Mouse (Mus musculus) lung, embryonic 16.5 days (tissue): ENCODE data around the gene Bin2. TPM values are rescaled to one million over a fixed set of nuclear protein-coding genes. Genes with fewer than 3 reads are reported as not detected.
"Not testable (repeated sequence)": the region's sequence is repeated elsewhere in the genome, so short reads cannot be mapped to it uniquely, and the experiment has no call there.

Source experiments
- ATAC-seq: fragments of 200-750 bp; cut with Nextera tagmentation; 2 replicates; pipeline ENCODE4 v1.8.0; 2017; ENCODE audit warnings: low read depth, mild to moderate bottlenecking, moderate library complexity
- H3K27ac ChIP-seq: fragments of 300-500 bp; sonication (generic); 2 replicates; pipeline ENCODE4 v1.5.1; 2014; ENCODE audit warnings: mild to moderate bottlenecking, control low read depth, low read length
- H3K27me3 ChIP-seq: fragments of 300-500 bp; sonication (generic); 2 replicates; pipeline ENCODE4 v1.6.1; 2014; ENCODE audit warnings: low read depth, low read length, mixed read lengths; ENCODE audit not compliant: control insufficient read depth, insufficient read depth
- H3K36me3 ChIP-seq: fragments of 300-500 bp; sonication (generic); 2 replicates; pipeline ENCODE4 v1.6.1; 2014; ENCODE audit warnings: low read length; ENCODE audit not compliant: control insufficient read depth, insufficient read depth
- H3K4me1 ChIP-seq: fragments of 300-500 bp; sonication (generic); replicated peaks from 2 replicates; pipeline ENCODE4 v1.6.1; 2014; ENCODE audit warnings: low read length, mixed read lengths; ENCODE audit not compliant: control insufficient read depth, insufficient read depth
- H3K4me2 ChIP-seq: fragments of 300-500 bp; sonication (generic); 2 replicates; pipeline ENCODE4 v1.6.1; 2014; ENCODE audit warnings: low read depth, low read length, control low read depth
- H3K4me3 ChIP-seq: fragments of 300-500 bp; sonication (generic); 2 replicates; pipeline ENCODE4 v1.5.1; 2014; ENCODE audit warnings: mild to moderate bottlenecking, low read length, control low read depth
- H3K9ac ChIP-seq: fragments of 300-500 bp; sonication (generic); 2 replicates; pipeline ENCODE4 v1.6.1; 2014; ENCODE audit warnings: low read length, control low read depth
- H3K9me3 ChIP-seq: fragments of 300-500 bp; sonication (generic); 2 replicates; pipeline ENCODE4 v1.6.1; 2016; ENCODE audit warnings: low read length; ENCODE audit not compliant: control insufficient read depth
- WGBS: fragments of 180-500 bp; shearing (Covaris S2); extraction: QIAGEN DNeasy Blood & Tissue Kit; methylation state at CpG from one replicate; pipeline ENCODE4 v1.1.7; 2014; 5-methylcytosine and 5-hydroxymethylcytosine counted together
- polyA plus RNA-seq: library from polyadenylated mRNA; unstranded; fragments of >200 nt; fragmentation: Nextera tagmentation; extraction: Ambion mirVana; gene quantifications from 2 replicates; pipeline ENCODE4 v1.2.1, GENCODE M21; 2015

Gene Bin2
- polyA plus RNA-seq, 1 experiment from 2014 or later: 4.6 TPM

DNA sequence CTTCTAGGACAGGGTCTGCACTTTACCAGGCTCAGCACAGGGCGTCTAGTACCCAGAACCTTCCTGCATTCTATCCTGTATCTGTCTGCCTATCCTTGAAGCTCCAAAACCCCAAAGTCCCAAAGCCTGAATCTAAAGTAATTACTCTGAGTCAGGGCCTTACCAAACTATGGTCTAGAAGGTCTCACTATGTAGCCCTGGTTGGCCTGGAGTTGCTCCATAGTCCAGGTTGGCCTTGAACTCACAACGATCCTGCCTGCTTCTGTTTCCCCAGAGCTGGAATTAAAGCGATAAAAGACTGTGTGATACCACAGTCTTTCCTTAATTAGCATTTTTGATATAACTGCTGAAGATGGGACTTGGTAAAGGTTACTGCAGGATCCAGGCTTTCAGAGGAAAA is 44.9 kb downstream of the Bin2 start:
- H3K4me1 ChIP-seq: peaks cover 10% of the 10 kb centered on the region
- H3K4me3 ChIP-seq: no peak overlapping the region
- ATAC-seq: no peak
- no peaks in the 10 kb centered on the region for H3K9me3 ChIP-seq
- H3K4me2 ChIP-seq: no peak overlapping the region
- H3K27me3 ChIP-seq: no peaks in the 10 kb centered on the region
- H3K9ac ChIP-seq: no peak overlapping the region
- no peak overlapping the region for H3K27ac ChIP-seq
- peaks cover 10% of the 10 kb centered on the region for H3K36me3 ChIP-seq
- WGBS: 85% methylated on average over 3 of the region's 3 CpGs

DNA sequence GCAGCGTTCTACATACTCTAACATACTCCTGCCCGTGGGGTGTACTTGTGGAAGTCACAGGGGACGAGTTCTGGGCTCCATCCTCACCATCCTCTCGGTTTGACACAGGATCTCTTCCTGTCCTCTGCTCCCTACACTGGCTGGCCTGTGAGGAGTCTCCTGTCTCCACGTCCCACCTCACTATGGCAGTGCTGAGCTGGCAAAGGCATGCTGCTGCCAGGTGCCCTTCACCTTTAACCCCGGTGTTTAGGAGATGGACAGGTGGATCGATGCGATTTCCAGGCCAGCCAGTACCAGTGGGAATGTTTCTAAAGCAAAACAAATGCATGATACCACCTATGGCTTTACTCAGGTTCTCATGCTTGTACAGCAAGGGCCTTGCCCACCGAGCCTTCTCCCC is 45.6 kb downstream of the Bin2 start:
- Histone ChIP-seq H3K4me2 (no peak overlapping the region), H3K27me3 (no peaks in the 10 kb centered on the region), H3K27ac (no peak overlapping the region), H3K36me3 (peaks cover 15% of the 10 kb centered on the region), H3K9me3 (no peaks in the 10 kb centered on the region), H3K4me3 (no peak overlapping the region), H3K4me1 (peaks cover 10% of the 10 kb centered on the region), H3K9ac (no peak overlapping the region)
- no peak for ATAC-seq
- 81% methylated on average over 9 of the region's 9 CpGs for WGBS

DNA sequence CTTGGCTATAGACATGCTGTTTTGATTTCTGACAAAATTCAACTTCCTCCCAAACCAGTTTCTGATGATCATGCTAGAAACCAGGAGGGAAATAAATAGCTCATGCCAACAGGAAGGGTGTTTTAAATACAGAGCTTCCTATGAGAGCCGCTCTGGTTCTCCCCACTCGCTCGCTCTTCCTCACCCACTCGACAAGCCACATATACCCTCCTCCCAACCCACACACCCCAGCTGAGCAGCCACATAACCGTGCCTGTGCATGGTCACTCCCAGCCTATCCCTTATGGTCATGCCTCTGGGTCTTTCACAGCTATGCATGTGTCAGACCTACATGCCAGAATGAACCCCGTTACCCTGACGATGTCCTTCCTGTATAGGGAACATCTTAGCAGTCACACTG is 47.2 kb downstream of the Bin2 start:
- ATAC-seq: peak; percentile 68
- WGBS: 68% methylated on average over 7 of the region's 7 CpGs
- peak overlapping the region; percentile 74 for H3K27ac ChIP-seq
- no peak overlapping the region for H3K4me2 ChIP-seq
- no peaks in the 10 kb centered on the region for H3K27me3 ChIP-seq
- no peak overlapping the region for H3K4me3 ChIP-seq
- no peaks in the 10 kb centered on the region for H3K9me3 ChIP-seq
- no peaks in the 10 kb centered on the region for H3K4me1 ChIP-seq
- H3K9ac ChIP-seq: no peak overlapping the region
- H3K36me3 ChIP-seq: peaks cover 21% of the 10 kb centered on the region

DNA sequence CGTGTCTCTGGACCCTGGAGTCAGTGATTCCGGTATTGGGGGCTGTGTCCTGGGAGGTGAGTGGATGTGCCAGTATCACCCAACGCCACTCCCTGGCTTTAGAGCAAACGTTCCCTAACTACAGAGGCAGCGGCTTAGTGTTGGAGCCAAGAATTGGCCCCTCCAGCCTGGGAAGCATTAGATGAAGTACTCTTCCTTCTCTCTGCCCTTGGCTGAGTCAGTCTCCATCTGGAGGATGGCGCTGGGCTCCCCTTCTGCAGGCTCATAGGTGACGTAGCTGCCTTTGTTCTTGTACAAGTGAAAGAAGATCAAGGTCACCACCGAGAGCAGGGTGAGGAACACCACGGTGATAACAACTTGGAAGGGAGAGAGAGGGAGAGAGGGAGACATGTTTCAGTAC is 47.7 kb downstream of the Bin2 start:
- whole genome bisulfite sequencing: 64% methylated on average over 9 of the region's 9 CpGs
- not testable (repeated sequence) for H3K9ac ChIP-seq, ATAC-seq

DNA sequence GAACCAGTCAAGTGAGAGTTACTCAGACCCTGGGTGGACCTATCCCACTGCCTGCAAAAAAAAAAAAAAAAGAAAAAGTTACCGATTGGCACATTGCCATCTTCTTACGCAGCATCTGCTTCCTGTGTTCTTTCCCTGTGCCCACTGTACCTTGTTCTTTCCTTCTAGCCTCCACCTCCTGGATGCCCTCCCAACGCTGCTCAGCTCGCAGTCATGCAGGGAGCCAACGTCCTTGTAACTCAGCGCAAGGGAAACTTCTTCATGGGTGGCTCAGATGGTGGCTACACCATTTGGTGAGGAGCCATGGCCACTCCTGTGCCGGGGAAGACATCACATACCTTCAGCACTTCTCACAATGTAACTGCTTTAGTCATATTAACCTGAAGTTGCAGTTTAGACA is 50.2 kb downstream of the Bin2 start:
- no peaks in the 10 kb centered on the region for H3K27me3 ChIP-seq
- H3K4me2 ChIP-seq: no peak overlapping the region
- H3K4me3 ChIP-seq: no peak overlapping the region
- no peak overlapping the region for H3K9ac ChIP-seq
- no peaks in the 10 kb centered on the region for H3K9me3 ChIP-seq
- H3K27ac ChIP-seq: no peak overlapping the region
- 63% methylated on average over 7 of the region's 7 CpGs for WGBS
- no peak for ATAC-seq
- H3K4me1 ChIP-seq: peaks cover 7% of the 10 kb centered on the region
- peaks cover 21% of the 10 kb centered on the region for H3K36me3 ChIP-seq

More for the DNA sequence above, 47.7 kb downstream of the Bin2 start:
- not testable (repeated sequence) for H3K4me2 ChIP-seq, H3K4me3 ChIP-seq, H3K27me3 ChIP-seq, H3K9me3 ChIP-seq, H3K4me1 ChIP-seq
- peaks cover 21% of the 10 kb centered on the region for H3K36me3 ChIP-seq
- peak overlapping the region; percentile 74 for H3K27ac ChIP-seq

DNA sequence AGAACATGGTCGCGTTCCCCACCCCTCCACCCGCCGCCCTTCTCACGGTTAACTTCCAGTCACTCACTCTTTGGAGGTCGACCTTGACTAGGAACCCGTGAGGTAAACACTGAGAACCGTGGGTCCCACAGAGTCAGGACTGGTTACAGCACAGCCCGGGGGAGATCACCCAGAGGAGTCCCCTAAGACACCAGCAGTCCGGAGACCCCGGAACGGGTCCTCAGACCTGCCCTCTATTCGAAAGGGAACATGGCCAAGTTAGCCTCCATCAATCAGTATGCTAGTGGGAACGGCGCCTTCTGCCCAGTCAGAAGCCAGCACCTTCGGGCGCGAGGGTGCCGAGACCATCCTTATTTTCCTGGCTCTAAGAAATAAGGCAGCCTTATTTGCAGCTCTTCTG is 53.1 kb downstream of the Bin2 start:
- Histone ChIP-seq H3K4me3 (peak overlapping the region; percentile 91), H3K27me3 (no peaks in the 10 kb centered on the region), H3K36me3 (peaks cover 21% of the 10 kb centered on the region), H3K4me1 (peaks cover 13% of the 10 kb centered on the region), H3K9me3 (no peaks in the 10 kb centered on the region), H3K27ac (peak overlapping the region; percentile 99), H3K4me2 (peak overlapping the region; percentile 88), H3K9ac (peak overlapping the region; percentile 96)
- WGBS: under 1% methylated on average over 19 of the region's 19 CpGs
- ATAC-seq: 0 out of 2 replicates have a peak, but pooled peaks have one; percentile 0

DNA sequence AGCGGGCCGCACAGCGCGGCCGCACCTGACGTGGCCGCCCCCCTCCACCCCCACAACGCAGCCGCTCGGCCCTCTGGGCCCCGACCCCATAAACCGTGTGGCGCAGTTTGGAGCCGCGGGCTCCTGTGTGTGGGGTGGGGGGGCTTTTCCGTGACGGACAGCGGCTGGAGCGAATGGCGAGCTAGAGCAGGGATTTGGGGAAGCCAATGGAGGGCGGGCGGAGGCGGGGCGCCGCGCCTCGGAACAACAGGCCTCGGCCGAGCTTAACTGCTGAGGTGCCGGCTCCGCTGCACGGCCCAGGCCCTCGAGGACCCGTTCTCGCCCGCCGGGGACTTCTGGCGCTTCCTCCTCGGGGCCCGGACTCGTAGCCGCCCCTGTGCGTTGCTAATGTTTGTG is 53.5 kb downstream of the Bin2 start:
- H3K4me2 ChIP-seq: peak overlapping the region; percentile 88
- ATAC-seq: peak; percentile 84
- H3K36me3 ChIP-seq: peaks cover 20% of the 10 kb centered on the region
- H3K27ac ChIP-seq: peak overlapping the region; percentile 99
- peaks cover 13% of the 10 kb centered on the region for H3K4me1 ChIP-seq
- H3K4me3 ChIP-seq: peak overlapping the region; percentile 91
- peak overlapping the region; percentile 96 for H3K9ac ChIP-seq
- no peaks in the 10 kb centered on the region for H3K27me3 ChIP-seq
- under 1% methylated on average over 42 of the region's 43 CpGs for WGBS
- H3K9me3 ChIP-seq: no peaks in the 10 kb centered on the region

DNA sequence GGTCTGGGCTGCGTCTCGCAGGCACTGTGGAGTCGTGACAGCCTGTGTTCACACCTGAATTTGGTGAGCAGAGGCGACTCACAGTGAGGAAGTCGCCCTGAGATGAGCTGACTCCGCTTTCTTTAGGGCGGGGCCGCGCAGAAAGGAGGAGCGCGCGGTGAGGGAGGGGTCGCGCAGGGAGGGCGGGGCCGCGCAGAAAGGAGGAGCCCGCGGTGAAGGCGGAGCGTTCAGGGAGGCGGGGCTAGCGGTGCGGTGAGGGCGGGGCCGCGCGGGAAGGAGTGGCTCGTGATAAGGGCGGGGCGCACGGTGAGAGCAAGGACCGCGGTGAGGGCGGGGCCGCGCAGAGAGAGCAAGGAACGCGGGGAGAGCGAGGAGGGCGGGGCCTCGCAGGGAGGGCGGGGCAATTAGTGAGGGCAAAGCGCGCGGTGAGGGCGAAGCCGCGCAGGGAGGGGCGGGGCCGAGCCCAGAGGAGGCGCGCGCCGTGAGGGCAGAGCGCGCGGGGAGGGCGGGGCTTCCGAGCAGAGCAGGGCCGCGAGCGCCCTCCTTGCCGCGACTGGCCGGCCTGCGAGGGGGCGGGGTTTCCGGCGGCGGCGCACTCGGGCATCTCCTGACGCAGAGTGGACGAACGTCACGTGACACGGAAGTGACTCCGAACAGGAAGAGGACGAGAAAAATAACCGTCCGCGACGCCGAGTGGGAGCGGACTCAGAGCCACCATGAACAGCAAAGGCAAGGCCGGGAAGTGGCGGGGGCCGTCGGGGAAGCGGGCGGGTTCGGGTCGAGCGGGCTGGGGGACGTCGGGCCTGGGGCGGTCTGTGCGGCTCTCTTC is 54.1 kb downstream of the Bin2 start, which contains the start of gene Dazap2:
Gene Dazap2, plus strand, starts transcription at position 354 of the 829 bp plus-strand sequence.
- no peaks in the 10 kb centered on the region for H3K9me3 ChIP-seq
- H3K4me3 ChIP-seq: peak within 1 kb of the TSS; percentile 91
- H3K4me1 ChIP-seq: peaks cover 13% of the 10 kb centered on the region
- peak within 1 kb of the TSS; percentile 99 for H3K27ac ChIP-seq
- ATAC-seq: peak; percentile 91
- no peaks in the 10 kb centered on the region for H3K27me3 ChIP-seq
- H3K9ac ChIP-seq: peak within 1 kb of the TSS; percentile 96
- under 1% methylated on average over 77 of the region's 99 CpGs for WGBS
- peak within 1 kb of the TSS; percentile 88 for H3K4me2 ChIP-seq
- peaks cover 16% of the 10 kb centered on the region for H3K36me3 ChIP-seq

DNA sequence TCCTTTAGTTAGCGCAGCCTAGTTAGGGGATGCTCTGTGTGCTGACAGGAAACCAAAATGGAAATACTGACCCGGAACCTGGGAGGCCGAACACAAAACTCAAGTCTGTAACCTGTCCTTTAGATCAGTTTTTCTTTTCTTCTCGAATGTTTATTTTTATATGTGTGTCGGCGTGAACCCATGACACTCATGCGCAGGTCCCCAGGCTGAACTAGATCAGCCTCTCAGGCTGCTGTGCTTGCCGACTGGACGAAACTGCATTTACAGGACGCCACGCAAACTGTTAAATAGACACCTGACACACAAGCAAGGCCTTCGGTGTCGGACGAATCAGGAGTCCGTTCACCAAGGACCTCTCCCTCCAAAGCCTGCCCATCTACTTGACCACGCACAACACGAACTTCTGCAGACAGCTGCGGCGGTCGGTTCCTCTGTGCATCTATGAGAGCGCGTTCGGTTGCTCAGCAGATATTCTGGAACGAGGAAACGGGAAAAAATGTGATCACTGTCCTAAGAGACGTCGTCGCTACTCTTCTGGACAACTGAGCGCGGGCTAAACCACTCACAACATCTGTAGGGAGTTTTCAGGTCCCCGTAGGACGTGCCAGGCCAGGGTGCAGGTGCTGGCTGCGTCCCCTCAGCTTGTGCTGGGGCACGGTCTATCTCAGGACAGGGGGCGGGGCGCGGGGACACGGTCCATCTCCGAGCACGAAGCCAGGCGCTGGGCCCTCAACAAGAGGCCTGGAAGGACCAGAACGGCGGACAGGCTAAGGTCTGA is 54.9 kb downstream of the Bin2 start:
- Histone ChIP-seq H3K4me3 (peak overlapping the region; percentile 91), H3K9me3 (no peaks in the 10 kb centered on the region), H3K27ac (peak overlapping the region; percentile 66), H3K4me1 (peaks cover 13% of the 10 kb centered on the region), H3K27me3 (no peaks in the 10 kb centered on the region), H3K9ac (peak overlapping the region; percentile 74), H3K4me2 (peak overlapping the region; percentile 88), H3K36me3 (peaks cover 11% of the 10 kb centered on the region)
- no peak; the same call in 1 of the 2 replicates for ATAC-seq
- 7% methylated on average over 43 of the region's 43 CpGs for WGBS
